Mouse (Mus musculus) mesoderm, embryonic 11.5 days (tissue): ENCODE results near the gene Pus7l.
A peak's percentile ranks its signal among the peaks of the same experiment; 100 is the strongest.

Experiments
- DNase-seq: peaks from one replicate; pipeline ENCODE4 v3.0.0-alpha.2; 2012; ENCODE audit warnings: low read depth, low spot score

The Pus7l gene

DNA sequence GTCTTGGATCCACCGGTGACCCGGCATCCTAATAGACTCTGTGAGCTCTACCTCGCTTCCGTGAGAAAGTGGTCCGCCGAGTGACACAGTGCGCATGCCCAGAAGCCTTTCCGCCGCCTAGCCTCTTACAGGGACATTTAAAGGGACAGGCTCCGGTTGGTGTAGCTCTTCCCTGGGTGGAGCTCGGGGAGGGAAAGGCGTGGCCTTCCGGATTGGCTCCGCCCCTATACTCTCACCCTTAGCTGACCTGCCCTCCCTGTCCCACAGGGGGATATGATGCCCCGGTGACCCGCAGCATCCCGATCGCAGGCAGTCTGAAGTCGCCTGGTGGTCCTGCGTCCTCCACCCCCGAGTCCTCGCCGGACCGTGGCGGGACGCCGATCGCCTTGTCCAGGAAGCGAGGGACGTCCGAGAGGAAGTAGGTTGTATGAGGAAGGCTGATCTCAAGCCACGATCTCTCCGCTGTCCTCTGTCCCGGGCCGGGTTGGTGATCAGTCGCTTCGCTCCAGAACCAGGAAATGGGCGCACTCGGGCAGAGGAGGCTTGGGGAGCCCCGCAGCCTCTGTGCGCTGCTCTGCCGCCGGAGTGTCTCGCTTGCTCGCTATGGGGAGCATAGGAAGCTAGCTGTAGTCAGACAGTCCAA is at the start of gene Pus7l, which contains the start of gene Irak4:
Pus7l (minus strand) TSS at position 139 of the 643 bp plus-strand sequence.
Irak4 (plus strand) TSS at position 235 of the 643 bp plus-strand sequence.
- peak; percentile 96 for DNase-seq

- DNase-seq = no peak
These were observed 48.0 kb upstream of the Pus7l start for GRCm38 (mm10) chr15:94591356-94591755.

DNA sequence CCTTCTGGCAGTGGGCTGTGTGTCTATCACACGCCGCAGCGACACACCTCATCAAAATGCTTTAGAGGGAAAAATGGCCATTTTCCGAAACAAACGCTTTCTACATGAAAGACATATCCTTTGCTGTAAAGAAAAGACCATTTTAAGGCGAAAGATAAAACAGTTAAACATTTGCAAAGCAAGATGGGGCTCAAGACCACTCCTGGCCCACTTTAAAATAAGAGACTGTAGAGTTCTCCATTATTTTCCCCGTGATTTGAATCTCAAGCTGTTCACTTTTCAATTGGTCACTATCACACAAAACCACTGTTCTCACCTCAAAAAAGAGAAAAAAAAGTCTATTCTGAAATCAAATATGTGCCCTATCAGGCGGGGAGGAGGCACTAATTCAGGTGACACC is 46.7 kb upstream of the Pus7l start:
- DNase-seq = no peak

DNA sequence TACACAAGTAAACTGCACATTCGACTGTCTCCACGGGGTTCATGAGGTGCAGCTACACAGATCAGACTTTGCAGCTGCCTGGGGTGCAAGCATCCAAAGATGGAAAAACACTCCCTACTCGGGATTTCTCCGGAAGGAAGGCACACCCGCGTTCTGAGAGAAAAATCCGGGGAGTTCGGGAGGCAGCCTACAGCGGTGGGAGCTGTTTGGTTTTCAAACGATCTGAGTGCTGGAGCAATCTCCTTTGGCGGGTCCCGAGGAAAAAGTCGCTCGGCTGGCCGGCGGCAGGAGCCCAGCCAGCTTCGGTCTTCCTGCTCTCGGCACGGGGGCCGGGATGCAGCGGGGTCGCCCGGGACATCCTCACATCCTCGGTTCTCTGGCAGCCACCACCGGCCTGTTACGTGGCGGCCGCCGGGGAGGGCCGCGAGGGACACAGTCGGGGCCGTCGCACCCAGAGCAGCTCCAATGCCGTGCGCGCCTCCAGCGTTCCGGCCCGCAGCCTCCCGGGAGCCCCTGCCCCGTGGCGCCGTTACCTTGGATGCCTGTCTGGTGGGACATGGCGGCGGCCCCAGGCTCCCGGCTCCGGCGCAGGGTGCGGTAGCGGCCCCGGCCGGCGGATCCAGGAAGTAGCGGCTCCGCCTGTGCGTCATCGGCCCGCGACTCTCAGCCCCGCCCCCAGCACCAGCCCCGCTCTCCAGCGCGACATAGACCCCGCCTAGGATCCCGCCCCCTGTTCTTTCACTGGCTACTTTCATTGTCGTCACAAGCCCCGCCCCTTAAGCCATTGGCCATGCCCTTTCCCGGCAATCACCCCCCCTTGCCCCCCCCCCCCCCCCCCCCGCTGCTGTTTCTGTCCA is 46.1 kb upstream of the Pus7l start, which contains the start of gene Twf1:
Twf1 (minus strand) TSS at position 671 of the 857 bp plus-strand sequence.
- peak; percentile 95 for DNase-seq

GRCm38 (mm10) chr15:94587826-94588715 is 44.7 kb upstream of the Pus7l start:
- no peak for DNase-seq

GRCm38 (mm10) chr15:94584738-94585137 is 41.4 kb upstream of the Pus7l start:
- DNase-seq = no peak

DNA sequence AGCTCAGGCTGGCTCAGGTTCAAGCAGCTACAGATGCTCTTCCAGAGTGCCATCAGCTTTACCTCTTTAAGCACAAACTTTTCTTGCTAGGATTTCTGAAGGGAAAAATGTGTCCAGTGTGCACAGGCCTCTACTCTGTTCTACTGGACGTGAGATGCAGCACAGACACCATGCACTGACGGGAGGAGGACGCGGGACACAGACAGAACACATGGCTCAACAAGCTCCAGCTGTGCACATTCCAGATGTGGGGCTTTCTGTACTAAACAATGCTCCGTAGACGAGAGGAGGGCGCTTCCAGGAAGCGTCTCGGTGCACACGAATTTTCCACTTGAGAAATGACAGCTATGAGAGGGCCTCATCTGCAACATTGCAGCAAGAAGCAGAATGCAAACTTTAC is 39.8 kb upstream of the Pus7l start:
- no peak for DNase-seq

DNA sequence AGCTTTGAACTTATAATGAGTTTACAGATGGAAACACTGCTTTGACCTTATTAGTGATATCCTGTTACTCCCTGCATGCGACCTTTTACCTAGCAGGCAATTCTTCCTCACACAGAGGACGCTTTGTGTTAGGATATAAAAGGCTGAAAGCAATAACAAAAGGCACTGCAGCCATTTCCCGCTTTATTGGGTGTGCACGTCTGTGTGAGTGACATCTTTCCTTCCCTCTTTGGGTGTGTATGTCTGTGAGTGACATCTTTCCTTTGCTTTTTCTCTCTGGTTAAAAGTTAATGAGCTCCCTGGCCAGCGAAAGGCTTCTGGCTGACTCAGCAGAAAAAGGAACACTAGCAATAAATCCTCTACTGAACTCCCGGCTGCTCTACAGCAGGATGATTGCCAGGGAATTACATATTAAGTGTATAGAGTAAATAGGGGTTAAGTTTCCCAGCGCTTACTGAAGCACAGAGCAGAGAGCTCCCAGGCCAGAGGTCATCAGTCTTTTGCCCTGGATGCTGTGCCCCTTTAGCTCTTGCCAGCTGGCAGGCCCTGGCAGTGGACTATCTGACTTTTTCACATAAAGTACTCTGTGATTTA is 38.8 kb upstream of the Pus7l start:
- peak; percentile 12 for DNase-seq

DNA sequence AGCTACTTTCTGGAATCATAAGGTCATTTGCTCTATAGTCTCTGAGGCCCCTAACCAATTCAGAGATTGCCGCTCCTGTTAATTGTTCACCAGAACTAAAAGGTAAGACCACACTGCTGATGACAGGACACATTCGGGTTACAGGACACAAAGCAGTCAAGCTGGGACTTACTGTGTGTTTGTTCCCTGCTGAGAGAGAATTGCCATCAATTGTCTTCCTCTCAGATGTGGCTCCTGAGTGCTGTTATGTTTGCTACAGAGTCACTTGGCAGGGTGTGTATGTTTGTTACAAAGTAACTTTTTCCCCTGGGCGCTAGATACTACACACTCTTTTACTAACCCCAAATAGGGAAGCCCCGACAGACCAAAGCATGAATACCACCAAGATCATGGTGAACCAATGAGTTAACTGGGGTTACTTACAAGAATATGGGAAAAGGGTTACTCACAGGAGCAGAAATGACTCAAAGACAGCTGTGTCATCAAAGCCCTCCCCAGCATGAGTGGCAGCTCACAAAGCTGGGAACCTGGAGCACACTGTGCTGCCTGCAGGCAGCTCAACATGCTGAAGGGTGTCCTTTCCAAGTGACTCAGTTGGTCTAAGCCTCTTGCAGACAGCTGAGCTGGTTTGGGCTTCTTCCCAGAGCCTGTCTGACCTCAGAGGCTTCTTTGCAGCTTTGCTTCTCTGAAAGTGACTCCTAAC is 31.4 kb upstream of the Pus7l start:
- no peak for DNase-seq

GRCm38 (mm10) chr15:94572746-94573145 is 29.4 kb upstream of the Pus7l start:
- DNase-seq = no peak

DNA sequence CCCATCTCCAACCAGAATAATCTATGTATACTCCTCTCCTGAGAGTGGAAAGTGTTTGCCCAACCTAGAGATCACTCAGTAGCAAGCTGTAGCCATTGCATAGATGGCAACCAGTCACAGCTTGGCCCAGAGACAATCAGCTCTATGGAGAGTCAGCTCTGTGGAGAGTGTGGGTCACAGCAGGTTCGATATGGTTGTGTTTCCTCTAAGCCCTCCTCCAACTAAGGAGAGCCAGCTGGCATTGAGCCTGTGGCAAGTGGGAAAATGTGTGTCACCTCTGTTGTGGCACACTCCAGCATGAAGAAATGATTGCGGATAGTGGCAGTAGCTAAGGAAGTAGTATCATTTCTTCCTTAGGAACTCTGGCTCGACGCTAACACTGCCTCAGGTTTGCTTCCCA is 28.2 kb upstream of the Pus7l start:
- DNase-seq = no peak

GRCm38 (mm10) chr15:94568496-94569182 is 25.3 kb upstream of the Pus7l start:
- no peak for DNase-seq

GRCm38 (mm10) chr15:94565854-94566253 is 22.5 kb upstream of the Pus7l start:
- no peak for DNase-seq

DNA sequence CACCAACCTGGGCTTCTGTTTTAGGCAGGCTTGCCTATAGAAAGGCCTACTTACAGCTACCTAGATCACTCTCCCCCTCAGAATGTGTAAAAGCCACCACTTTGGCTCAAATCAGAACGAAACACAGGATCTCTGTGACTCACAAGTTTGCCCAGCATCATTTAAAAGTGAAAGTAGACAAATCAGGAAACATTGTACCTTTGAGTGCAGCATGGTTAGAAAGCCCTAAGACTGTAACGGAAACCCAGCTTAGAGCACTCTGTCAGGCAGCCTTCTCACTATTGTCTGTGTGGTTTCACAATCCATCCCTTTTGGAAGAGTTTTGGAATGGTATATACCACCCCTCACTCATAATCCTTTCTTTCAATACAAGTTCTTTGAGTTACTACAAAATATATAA is 21.6 kb upstream of the Pus7l start:
- no peak for DNase-seq

DNA sequence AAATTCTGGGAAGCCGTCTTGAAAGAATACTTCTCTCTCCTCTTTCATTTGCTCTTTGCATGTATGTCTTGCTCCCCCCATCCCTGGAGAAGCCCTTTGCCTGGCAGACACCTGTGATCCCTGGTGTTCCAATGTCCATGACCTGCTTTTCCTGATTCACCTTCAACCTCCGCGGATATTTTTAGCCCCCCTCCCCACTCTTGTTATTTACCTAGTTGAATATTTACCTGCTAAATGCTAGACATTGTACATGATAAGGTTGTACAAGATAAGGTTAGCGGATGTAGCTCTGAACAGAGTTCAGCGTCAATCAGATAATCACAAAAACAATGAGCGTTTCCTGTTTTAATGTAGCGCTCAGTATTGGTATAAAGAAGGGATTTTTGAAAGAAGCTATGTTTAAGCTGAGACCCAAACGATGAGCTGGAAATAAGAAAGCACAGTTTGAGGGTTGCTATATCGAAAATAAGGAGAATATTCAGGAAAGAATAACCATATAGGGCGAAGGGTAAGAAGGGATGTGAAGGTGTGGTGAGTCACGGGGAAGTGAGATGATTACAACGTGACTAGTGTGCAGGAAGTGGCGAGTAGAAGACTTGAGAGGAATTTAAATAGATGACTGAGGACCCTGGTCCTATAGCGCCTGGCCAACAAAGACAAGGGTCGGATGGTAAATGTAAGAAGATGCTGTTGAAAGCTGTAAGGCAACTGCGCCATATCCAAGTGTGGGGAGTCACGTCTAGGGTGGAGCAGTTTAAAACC is 15.7 kb upstream of the Pus7l start:
- no peak for DNase-seq

DNA sequence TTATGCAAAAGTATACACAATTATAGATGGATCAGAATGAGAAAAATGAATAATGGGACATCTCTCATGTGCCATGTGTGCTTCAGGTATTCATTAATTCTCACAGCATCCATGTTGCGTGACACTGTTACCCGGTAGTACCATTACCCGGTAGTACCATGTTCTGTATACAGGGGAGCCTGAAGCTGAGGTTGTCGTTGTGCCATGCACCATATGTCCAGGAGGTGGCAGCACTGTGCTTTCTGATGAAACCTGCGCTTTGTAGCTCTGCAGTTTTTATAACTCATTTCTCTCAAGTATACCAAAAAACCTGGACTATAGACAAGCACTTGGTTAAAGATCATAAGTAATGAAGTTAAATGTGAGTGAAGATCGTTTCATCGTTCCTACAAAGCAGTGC is 14.1 kb upstream of the Pus7l start:
- peak; percentile 90 for DNase-seq

GRCm38 (mm10) chr15:94553536-94553935 is 10.2 kb upstream of the Pus7l start:
- no peak for DNase-seq

DNA sequence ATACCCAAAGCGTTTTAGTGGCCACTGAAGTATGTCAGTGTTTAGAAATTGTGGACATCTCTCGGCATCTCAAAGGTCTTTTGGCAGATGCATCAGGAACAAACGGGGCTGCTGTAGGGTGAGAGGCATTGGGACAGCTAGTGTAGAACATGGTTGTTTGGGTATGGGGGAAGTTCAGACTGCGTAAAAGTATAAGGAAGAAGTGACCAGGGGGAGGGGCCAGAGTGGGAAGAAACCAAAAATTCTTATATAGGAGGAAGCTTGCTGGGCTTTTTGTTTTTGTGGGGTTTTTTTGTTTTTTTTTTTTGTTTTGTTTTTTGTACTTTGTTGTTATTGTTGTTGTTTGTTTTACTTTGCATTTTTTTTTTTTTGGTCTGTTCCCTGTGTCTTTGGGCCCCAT is 1.5 kb upstream of the Pus7l start:
- DNase-seq = no peak

- no peak for DNase-seq
These were observed 797 bp upstream of the Pus7l start for GRCm38 (mm10) chr15:94544052-94544636.
